Mouse (Mus musculus) CD4-positive helper T cell, adult 2 months (primary cell): ENCODE data around the gene Cdk2ap2.
"Not testable (repeated sequence)": the region's sequence is repeated elsewhere in the genome, so short reads cannot be mapped to it uniquely, and the experiment has no call there.

ENCODE experiments used
- DNase-seq: peaks from one replicate; pipeline ENCODE4 v3.0.0-alpha.2; 2012; ENCODE audit warnings: low read depth, missing footprints, low spot score

The Cdk2ap2 gene

DNA sequence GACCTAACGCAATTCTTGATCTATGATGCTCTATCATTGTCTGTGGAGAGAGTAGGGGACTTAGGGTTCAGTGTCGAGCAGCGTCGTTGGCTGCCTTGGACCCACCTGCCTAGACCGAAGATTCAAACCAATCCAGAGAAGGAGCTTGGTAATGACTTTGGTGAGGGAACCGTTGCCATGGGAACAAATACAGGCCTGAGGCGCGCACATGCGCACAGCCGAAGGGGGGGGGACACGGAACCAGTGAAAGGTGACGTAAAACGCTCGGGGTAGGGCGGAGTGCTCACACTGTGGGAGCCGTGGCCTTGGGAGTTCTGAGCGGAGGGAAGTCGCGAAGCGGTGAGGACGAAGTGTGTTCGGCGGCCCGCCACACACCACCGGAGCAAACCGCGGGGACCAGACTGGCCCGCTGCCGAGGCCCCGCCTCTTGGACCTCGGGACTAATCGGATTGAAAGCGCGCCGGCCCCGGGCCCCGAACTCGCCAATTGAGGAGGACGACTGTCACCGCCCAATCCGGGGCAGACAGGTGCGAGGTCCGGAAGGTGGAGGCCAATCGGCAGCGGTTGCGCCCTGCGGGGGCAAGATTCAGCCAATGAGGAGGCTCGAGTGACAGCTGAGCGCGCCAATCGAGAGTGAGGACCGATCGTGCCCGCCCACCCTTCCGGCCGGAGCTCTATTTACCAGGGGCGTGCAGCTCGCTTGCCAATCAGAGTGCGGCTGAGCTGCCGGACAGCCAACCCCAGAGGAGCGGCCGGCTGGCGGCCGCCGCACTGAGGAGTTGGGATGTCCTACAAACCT is at the start of gene Cdk2ap2:
TSS of gene Cdk2ap2 (plus strand) at position 541 of the 799 bp plus-strand sequence.
- peak; percentile 99 for DNase-seq

- peak; percentile 84 for DNase-seq
Measured at GRCm38 (mm10) chr19:4047859-4048258, 49.1 kb upstream of the Cdk2ap2 start.

DNA sequence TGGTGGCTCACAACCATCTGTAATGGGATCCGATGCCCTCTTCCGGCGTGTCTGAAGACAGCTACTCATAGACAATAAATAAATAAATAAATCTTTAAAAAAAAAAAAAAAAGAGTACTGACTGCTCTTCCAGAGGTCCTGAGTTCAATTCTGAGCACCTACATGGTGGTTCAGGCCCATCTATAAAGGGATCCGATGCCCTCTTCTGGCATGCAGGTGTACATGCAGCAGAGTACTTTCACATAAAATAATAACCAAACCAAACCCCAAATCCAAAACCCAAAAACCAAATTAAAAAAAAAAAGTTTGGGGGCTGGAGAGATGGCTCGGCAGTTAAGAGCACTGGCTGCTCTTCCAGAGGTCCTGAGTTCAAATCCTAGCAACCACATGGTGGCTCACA is 47.9 kb upstream of the Cdk2ap2 start:
- DNase-seq, result not testable (repeated sequence)

DNA sequence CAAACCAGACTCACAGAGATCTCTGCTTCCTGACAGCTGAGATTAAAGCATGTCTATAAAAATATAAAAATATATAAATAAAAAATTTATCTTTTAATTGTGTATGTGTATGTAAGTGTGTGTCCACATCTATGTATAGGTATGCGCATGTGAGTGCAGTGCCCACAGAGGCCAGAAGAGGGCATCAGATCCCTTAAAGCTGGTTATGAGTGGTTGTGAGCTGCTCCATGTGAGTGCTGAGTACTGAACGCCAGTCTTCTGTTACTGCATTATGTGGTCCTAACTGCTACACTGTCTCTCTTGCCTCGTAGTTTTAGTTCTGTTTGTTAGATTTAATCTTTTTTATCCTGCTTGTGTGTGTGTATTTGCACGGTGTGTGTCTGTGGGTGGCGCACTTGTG is 46.0 kb upstream of the Cdk2ap2 start:
- no peak for DNase-seq

DNA sequence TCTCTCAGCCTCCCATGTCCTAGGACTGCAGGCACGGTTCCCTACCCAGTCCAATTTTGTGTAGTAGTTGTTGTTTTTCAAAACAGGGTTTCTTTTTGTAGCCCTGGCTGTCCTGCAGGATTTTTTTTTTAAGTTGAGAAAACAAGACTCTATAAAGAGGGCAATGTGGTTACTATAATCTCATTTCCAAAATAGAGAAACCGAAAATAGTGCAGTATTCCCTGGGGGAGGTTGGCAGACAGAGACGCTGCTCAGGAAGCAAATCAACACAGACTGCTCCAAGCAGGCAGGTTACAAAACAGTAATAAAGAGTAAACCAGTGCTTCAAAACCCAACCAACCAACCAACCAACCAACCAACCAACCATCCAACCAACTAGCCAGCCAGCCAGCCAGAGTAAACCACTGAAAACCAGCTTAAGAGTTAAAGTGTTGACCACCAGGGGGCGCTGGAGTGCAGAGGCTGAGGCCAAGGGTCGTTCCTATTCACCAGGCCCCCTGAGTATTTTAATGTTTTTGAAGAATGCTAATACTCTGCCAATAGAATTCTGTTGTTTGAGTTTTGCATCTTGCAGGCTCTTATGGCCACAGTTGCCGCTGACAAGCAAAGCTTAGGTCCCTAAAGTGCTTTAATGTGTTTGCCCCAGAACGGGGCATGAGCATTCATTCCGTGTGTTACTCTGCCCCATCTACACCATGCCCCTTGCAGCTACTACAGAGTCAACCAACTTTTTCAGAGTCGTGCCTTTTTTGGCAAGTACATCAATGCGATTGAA is 45.1 kb upstream of the Cdk2ap2 start:
- peak; percentile 75 for DNase-seq

DNA sequence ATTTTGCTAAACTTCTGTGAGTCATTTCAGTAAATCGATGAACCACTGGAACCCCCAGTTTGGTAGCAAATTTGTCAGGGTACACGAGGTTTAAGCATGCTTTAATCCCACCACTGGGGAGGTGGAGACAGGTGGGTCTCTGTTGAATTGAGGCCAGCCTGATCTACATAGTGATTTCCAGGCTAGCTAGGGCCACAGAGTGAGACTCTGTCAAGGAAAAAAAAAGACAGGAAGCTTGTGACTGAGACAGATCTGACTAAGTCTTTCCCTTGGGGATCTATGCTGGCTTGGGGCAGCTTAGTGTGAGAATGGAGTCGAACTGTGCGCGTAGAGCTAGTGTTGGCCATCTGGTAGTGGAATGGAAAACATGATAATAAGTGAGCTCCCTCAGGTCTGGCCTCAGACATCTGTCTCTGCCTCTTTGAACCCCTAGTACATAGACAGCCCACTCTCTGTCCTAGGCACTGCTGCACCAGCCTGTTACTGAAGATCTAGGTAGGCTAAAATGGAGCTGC is 44.4 kb upstream of the Cdk2ap2 start:
- peak; percentile 69 for DNase-seq

GRCm38 (mm10) chr19:4054613-4055012 is 42.4 kb upstream of the Cdk2ap2 start:
- no peak for DNase-seq

DNA sequence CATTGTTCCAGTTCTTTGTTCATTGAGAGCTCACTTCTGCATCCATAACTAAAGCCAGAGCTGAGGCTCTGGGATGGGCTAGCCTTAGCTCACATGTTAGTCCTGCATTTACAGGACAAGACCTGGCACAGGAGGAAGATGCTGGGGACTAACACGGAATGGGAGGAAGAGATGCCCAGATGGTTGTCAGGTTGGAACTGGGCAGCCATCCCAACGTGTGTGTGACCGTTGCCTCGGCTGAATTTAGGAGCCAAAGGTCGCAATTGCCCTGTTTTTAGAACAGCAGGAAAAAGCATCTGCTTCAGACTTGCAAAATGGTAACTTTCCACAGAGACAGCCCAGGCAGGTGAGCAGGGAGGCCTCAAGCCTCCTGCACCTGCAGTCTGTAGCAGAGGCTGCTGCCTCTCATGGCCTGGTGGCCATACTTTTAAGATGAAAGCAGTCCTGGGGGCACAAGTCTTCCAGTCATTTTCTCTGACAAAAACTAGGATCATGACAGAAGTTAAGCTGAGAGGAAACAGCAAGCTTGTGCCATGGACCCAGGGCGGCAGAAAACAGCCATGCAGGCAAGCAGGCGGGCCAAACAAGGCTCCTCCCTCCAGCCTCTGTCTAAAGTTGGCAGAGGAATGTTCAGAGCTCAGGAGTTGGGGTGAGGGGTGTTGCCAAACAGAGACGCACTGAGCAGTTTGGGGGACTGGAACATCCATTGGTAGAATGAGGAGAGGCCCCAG is 41.6 kb upstream of the Cdk2ap2 start:
- no peak for DNase-seq

DNA sequence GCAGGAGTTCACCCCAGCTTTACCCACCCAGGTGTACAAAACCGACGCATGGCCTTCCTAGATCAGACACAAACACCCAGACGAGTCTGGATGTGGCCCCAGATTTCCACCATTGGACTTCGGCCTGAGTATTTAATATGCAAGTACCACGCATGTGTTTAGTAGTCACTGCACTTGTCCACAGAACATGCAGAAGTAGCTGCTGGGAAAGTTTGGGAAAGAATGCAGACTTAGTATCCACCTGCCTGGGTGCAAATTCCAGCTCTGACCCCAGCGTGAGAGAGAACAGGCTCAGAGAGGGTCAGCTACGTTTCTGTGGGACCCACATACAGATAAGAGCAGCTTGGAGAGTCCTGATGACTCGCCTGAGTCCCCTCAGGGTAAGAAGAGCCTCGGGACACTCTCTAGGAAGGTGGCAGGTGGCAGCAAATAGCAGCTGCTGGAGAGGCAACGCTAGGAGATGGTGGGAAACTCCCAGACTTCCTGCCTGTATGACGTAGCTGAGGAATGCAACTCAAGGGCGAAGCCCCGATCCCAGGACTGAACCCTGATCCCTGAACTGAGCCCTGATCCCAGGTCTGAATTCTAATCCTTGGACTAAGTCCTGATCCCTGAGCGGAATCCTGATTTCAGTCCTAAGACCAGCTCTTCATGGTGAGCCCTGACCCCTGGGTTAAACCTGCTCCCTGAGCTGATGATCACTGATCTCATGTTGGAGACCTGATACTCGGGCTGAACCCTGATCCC is 40.9 kb upstream of the Cdk2ap2 start:
- DNase-seq, result no peak

GRCm38 (mm10) chr19:4056727-4057126 is 40.3 kb upstream of the Cdk2ap2 start:
- DNase-seq, result no peak

- no peak for DNase-seq
Measured at GRCm38 (mm10) chr19:4057389-4057788, 39.6 kb upstream of the Cdk2ap2 start.

- no peak for DNase-seq
Measured at GRCm38 (mm10) chr19:4057962-4058361, 39.0 kb upstream of the Cdk2ap2 start.

- DNase-seq, result no peak
Measured at GRCm38 (mm10) chr19:4058581-4058980, 38.4 kb upstream of the Cdk2ap2 start.

DNA sequence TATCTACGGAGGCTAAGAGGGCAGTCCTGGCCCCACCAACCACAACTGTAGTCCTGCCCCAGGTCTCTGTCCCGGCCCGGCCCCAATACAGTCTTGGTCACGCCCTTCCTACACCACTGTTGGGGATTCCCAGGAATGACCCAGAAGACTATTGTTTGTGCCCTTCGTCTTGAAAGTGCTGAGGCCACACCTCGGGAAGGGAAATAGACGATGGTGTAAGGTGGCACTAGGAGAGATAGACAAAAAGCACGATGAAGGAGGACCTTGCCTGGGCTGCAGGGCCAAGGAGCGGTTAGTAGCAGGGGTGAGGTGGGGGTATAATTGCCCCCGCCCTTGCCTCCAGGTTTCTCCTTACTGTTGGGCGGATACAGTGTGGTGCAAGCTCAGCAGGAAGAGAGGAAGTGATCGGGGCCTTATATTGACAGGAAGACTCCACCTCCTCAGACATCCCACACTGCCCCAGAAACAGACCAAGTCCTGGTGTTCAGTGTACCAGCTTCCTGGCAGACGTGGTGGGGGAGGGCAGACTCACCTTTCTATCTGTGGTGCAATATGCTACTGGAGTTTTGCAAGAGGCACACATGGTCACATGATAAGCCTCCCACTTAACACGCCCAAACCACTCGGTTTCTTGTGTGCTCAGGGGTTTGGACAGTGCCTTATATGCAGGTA is 37.8 kb upstream of the Cdk2ap2 start, which contains the start of gene Gstp3:
TSS of gene Gstp3 (minus strand) at position 501 of the 672 bp plus-strand sequence.
- DNase-seq, result peak; percentile 92

DNA sequence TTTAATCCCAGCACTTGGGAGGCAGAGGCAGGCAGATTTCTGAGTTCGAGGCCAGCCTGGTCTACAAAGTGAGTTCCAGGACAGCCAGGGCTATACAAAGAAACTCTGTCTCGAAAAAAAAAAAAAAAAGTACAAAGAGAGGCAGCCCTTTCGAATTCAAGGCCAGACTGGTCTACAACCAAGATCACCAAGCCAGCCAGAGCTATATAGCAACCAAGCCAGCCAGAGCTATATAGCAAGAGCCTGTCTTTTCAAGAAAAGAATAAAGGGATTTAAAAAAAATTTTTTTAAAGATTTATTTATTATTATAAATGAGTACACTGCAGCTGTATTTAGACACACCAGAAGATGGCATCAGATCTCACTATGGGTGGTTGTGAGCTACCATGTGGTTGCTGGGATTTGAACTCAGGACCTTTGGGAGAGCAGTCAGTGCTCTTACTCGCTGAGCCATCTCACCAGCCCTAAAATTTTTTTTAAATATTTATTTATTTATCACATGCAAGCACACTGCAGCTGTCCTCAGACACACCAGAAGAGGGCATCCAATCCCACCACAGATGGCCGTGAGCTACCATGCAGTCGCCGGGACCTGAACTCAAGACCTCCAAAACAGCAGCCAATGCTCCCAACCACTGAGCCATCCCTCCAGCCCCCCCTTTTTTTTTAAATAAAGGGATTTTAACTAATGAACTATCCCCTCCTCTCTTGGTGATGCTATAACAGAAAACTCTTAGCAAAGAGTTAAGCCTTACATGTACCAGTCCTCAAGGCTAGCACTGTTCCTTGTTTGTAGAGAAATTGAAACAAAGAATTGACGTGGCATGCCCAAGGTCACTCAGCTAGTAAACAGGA is 36.7 kb upstream of the Cdk2ap2 start:
- peak; percentile 70 for DNase-seq

DNA sequence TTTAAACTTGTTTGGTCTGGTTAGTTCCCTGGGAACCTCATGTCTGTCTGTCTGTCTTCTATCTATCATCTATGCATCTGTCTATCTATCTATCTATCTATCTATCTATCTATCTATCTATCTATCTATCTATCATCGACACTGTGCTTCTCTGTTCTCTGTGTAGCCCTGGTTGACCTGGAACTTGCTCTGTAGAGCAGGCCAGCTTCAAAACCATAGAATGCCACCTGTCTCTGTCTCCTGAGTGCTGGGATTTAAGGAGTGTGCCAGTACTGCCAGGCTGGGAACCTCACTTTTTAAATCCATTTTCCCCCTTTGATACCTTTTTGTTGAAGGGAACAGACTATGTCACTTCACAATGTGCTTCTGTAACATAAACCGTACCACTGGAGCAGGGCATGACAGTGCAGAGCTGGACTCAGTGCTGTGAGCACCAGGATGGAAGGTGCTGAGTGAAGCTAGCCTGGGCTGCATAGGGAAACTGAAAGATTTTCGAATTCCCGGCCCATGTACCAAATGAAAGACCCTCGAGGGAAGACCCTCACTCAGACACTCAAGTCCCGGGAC is 36.0 kb upstream of the Cdk2ap2 start:
- peak; percentile 62 for DNase-seq

DNA sequence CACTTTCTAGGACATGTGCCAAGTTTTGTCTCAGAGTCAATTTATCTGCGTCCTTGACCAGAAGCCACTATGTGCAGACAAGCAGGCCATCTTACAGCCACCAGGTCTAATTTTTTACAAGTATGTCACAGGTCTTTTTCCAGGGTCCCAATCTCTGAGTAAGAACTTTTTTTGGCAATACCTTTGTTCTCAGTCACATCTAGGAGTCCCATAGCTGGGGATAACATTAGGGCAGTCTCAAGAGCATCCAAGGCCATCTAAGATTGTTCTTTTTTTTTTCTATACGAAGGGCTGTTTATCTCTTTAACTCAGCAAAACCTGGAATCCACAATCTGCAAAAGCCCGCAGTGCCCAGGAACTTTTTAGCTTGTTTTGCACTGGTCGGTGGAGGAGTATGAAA is 33.6 kb upstream of the Cdk2ap2 start:
- DNase-seq, result not testable (repeated sequence)

DNA sequence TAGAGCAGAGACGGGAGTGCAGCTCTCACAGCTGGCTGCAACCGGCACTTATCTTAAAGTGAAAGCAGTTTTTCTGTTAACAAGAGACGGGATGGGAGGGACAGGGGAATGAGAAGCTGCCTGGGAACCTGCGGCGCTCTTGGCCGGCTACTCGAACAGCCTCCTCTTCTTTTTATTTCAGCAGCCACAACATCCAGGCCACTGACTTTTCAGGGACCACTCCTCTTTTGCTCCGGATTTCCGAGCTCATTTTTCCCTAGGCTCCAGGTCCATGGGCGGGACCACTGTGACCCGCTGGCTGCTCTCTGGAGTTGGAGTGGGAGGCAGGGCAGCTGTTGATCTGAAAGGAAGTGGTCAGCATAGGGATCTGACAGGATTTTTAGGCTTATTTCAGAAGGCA is 32.5 kb upstream of the Cdk2ap2 start:
- not testable (repeated sequence) for DNase-seq

DNA sequence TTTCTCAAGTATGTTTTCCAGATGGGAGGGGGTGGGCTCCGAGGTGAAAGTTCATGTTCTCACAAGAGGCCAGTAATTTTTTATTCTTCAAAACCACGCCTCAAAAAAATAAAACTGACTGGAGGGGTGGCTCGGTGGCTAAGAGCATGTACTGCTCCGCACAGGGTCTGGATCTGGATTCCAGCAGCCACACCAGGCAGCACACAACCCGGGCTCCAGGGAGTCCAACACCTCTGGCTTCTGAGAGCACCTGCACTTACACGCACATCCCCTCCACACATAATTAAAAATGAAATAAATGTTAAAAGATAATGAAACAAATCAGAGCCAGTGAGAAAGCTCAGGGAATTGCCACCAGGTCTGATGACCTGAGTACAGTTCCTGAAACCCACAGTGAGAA is 30.7 kb upstream of the Cdk2ap2 start:
- DNase-seq, result peak; percentile 82
